Mouse (Mus musculus): ENCODE measurements at regions not wholly inside any gene's neighbourhood (a gene's known extent, or its start where the extent isn't known, plus 50 kb on each side); places are given as distances from the start of the nearest gene placed in this dataset.

- peak in 1 of 2 experiments; percentile 1 for DNase-seq (ENCODE audit: low spot score in 2 of 2)
Measured at GRCm38 (mm10) chr19:50766171-50766570, 87.7 kb upstream of the Sorcs1 start.

All from frontal cortex, postnatal 36 days (tissue).